Mouse (Mus musculus): ENCODE measurements around the gene Ap1ar. TPM values are rescaled to one million over a fixed set of nuclear protein-coding genes. Genes with fewer than 3 reads are reported as not detected.

Ap1ar gene
- polyA plus RNA-seq, 1 experiment: 8.3 TPM

DNA sequence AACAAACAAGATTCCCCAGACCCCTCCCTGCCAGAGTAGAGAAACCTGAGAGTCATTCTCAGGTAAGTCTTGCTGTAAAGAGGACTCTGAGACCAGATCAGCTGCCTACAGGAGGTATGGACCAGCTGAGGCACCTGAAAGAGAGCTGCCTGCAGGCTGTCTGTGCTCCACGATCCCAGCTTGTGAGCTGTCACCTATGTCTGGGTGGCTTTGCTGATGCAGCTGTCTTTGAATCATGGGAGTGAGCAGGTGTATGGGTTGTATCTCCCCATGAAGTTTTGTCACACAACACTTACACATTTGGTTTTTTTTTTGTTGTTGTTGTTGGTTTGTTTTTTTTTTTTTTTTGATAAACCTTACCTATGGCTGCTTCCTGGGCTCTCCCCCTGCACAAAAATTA lies 16.9 kb downstream of the Ap1ar start:
- no peaks in the 10 kb centered on the region for H3K27me3 ChIP-seq (ENCODE audit: control insufficient read depth, insufficient read depth, insufficient read length)
- H3ac ChIP-seq (ENCODE audit: control insufficient read depth, insufficient read length): no peak overlapping the region
- H3K4me3 ChIP-seq: no peak overlapping the region
- H3K36me3 ChIP-seq (ENCODE audit: control insufficient read depth, insufficient read depth): no peaks in the 10 kb centered on the region
- no peak overlapping the region for H3K4me2 ChIP-seq (ENCODE audit: low read depth)
- H3K79me2 ChIP-seq (ENCODE audit: control insufficient read depth, insufficient read depth): peaks cover 6% of the 10 kb centered on the region
- TF ChIP-seq E2F4 (IDR thresholded peaks at IDR 0.05; ENCODE audit: insufficient read depth) (no peak), MYOG (IDR thresholded peaks at IDR 0.05; ENCODE audit: control insufficient read depth in 1 of 3, insufficient read depth in 1 of 3, insufficient read length in 2 of 3, low read depth in 2 of 3) (peak in 1 of 3 experiments; percentile 61), POLR2AphosphoS2 (IDR thresholded peaks at IDR 0.05; ENCODE audit: insufficient read length, low read depth) (no peak), MYOD1 (IDR thresholded peaks at IDR 0.05; ENCODE audit: control insufficient read depth in 1 of 3, insufficient read length in 2 of 3, low read depth in 2 of 3) (peak in 2 of 3 experiments; percentile 5 to 66)

DNA sequence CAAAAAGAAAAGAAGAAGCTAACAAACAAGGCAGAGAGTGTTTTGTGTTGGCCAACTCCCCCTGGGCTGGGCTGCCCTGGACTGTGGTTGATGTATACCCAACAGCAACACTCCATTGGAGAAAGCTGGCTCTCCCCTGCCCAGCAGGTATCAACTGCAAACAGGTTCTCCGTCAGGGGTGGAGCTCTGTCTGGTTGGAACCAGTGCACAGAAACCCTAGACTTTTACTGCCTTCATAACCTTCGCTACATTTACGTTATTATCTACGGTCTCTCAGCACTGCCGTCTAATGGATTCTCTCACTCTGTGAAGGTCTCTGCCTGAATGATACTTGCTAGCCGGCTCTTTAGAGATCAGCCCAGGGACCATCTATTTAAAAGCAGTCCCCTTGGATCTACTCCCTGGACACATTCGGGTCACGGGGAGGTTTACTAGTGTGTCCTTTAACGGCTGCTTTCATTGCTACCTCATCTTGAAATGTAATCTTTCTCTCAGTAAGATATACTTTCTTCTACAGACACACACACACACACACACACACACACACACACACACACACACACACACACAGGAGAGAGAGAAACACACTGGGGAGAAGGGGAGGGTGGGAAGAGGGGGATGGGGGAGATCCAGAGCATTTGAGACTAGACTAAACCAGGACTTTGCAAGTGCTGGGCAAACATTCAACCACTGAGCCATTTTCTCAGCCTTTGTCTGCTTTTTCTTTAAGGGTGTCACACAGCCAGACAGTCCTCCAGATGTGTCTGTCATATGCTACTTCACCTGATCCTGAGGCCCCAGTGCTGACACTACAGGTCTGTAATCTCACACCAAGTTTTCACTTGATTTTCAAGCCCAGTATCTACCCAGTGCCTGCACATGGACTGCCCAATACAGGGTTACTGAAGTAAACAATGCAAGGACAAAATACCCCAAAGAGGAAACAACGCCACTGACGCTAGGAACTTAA lies 18.3 kb downstream of the Ap1ar start:
- H3K79me2 ChIP-seq (ENCODE audit: control insufficient read depth, insufficient read depth): no peaks in the 10 kb centered on the region
- TF ChIP-seq REST (IDR thresholded peaks at IDR 0.05; ENCODE audit: insufficient read depth, insufficient read length) (no peak), TCF12 (IDR thresholded peaks at IDR 0.05; ENCODE audit: insufficient read depth, poor library complexity, severe bottlenecking) (no peak), USF1 (IDR thresholded peaks at IDR 0.05; ENCODE audit: low read depth) (no peak), CEBPB (IDR thresholded peaks at IDR 0.05; ENCODE audit: insufficient read depth, poor library complexity, severe bottlenecking) (no peak)
- H3K4me2 ChIP-seq (ENCODE audit: low read depth): no peak overlapping the region

DNA sequence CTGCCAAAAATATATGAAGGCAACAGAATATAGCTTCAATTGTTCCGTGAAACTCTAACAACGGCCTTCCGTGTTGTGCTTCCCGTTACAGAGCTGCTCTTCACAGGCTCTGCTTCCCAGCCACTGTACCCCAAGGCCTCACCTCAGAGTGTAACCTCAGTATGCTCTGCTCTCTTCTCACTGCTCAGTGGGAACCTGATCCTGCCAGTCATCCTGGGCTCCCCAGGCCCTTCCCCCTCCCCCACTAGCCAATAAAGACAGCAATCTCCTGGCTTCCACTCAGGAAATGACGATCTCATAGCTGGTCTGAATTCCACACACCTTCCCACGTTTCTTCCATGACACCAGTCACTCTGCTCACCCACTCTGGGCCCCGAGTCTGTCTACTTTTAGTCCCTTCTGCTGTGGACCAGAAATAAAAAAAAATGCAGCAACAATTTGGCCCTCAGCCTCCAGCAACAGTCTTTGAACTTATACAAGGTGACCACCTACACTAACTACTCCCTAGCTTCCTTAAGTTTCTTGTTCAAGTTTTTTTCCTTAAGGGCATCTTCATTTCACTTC lies 20.1 kb downstream of the Ap1ar start:
- no peak for TF ChIP-seq SRF (IDR thresholded peaks at IDR 0.05; ENCODE audit: control insufficient read depth, insufficient read length, low read depth)
- no peak for TF ChIP-seq CEBPB (IDR thresholded peaks at IDR 0.05; ENCODE audit: insufficient read depth, poor library complexity, severe bottlenecking)
- no peak for TF ChIP-seq POLR2AphosphoS2 (IDR thresholded peaks at IDR 0.05; ENCODE audit: insufficient read length, low read depth)
- TF ChIP-seq MAX (IDR thresholded peaks at IDR 0.05; ENCODE audit: low read depth): no peak
- TF ChIP-seq POLR2A (IDR thresholded peaks at IDR 0.05; ENCODE audit: insufficient read length, low read depth): no peak
- TF ChIP-seq USF1 (IDR thresholded peaks at IDR 0.05; ENCODE audit: low read depth): no peak
- TF ChIP-seq TCF3 (IDR thresholded peaks at IDR 0.05; ENCODE audit: insufficient read length, low read depth): no peak
- TF ChIP-seq MYOG (IDR thresholded peaks at IDR 0.05; ENCODE audit: control insufficient read depth in 1 of 3, insufficient read depth in 1 of 3, insufficient read length in 2 of 3, low read depth in 2 of 3): no peak
- no peak for TF ChIP-seq E2F4 (IDR thresholded peaks at IDR 0.05; ENCODE audit: insufficient read depth)
- TF ChIP-seq MYOD1 (IDR thresholded peaks at IDR 0.05; ENCODE audit: control insufficient read depth in 1 of 3, insufficient read length in 2 of 3, low read depth in 2 of 3): no peak
- TF ChIP-seq TCF12 (IDR thresholded peaks at IDR 0.05; ENCODE audit: insufficient read depth, poor library complexity, severe bottlenecking): no peak
- no peaks in the 10 kb centered on the region for H3K79me2 ChIP-seq (ENCODE audit: control insufficient read depth, insufficient read depth)
- H3ac ChIP-seq (ENCODE audit: control insufficient read depth, insufficient read length): no peak overlapping the region
- H3K27me3 ChIP-seq (ENCODE audit: control insufficient read depth, insufficient read depth, insufficient read length): no peaks in the 10 kb centered on the region
- H3K36me3 ChIP-seq (ENCODE audit: control insufficient read depth, insufficient read depth): peaks cover under 1% of the 10 kb centered on the region
- no peak overlapping the region for H3K4me3 ChIP-seq
- H3K4me2 ChIP-seq (ENCODE audit: low read depth): no peak overlapping the region

More for the DNA sequence above, 18.3 kb downstream of the Ap1ar start:
- H3ac ChIP-seq (ENCODE audit: control insufficient read depth, insufficient read length): no peak overlapping the region
- no peaks in the 10 kb centered on the region for H3K27me3 ChIP-seq (ENCODE audit: control insufficient read depth, insufficient read depth, insufficient read length)
- no peak overlapping the region for H3K4me3 ChIP-seq
- H3K36me3 ChIP-seq (ENCODE audit: control insufficient read depth, insufficient read depth): no peaks in the 10 kb centered on the region

DNA sequence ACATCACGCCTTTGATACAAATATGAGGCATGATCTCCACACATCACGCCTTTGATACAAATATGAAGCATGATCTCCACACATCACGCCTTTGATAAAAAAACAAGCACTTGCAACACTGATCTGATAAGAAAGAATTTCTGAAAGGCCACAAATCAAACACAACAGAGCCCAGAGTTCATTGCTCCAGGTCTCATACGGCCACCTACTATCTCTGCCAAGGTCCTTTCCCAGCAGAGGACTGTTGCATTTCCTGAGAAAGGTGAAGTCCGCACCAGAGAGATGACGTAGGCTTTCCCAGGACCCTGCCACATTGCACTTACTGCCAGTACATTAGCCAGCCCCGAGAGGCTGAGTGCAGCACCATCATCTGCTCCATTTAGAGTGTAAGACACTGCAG lies 28.2 kb downstream of the Ap1ar start:
- no peak for TF ChIP-seq CEBPB (IDR thresholded peaks at IDR 0.05; ENCODE audit: insufficient read depth, poor library complexity, severe bottlenecking)
- TF ChIP-seq POLR2AphosphoS2 (IDR thresholded peaks at IDR 0.05; ENCODE audit: insufficient read length, low read depth): no peak
- TF ChIP-seq MYOG (IDR thresholded peaks at IDR 0.05; ENCODE audit: control insufficient read depth in 1 of 3, insufficient read depth in 1 of 3, insufficient read length in 2 of 3, low read depth in 2 of 3): no peak
- no peak for TF ChIP-seq MAX (IDR thresholded peaks at IDR 0.05; ENCODE audit: low read depth)
- TF ChIP-seq USF1 (IDR thresholded peaks at IDR 0.05; ENCODE audit: low read depth): no peak
- TF ChIP-seq TCF12 (IDR thresholded peaks at IDR 0.05; ENCODE audit: insufficient read depth, poor library complexity, severe bottlenecking): no peak
- no peak for TF ChIP-seq SRF (IDR thresholded peaks at IDR 0.05; ENCODE audit: control insufficient read depth, insufficient read length, low read depth)
- TF ChIP-seq POLR2A (IDR thresholded peaks at IDR 0.05; ENCODE audit: insufficient read length, low read depth): no peak
- TF ChIP-seq TCF3 (IDR thresholded peaks at IDR 0.05; ENCODE audit: insufficient read length, low read depth): no peak
- TF ChIP-seq E2F4 (IDR thresholded peaks at IDR 0.05; ENCODE audit: insufficient read depth): no peak
- no peak for TF ChIP-seq MYOD1 (IDR thresholded peaks at IDR 0.05; ENCODE audit: control insufficient read depth in 1 of 3, insufficient read length in 2 of 3, low read depth in 2 of 3)
- no peak for TF ChIP-seq REST (IDR thresholded peaks at IDR 0.05; ENCODE audit: insufficient read depth, insufficient read length)
- H3ac ChIP-seq (ENCODE audit: control insufficient read depth, insufficient read length): no peak overlapping the region
- H3K36me3 ChIP-seq (ENCODE audit: control insufficient read depth, insufficient read depth): peaks cover 21% of the 10 kb centered on the region
- H3K4me3 ChIP-seq: no peak overlapping the region
- no peak overlapping the region for H3K4me2 ChIP-seq (ENCODE audit: low read depth)
- H3K27me3 ChIP-seq (ENCODE audit: control insufficient read depth, insufficient read depth, insufficient read length): no peaks in the 10 kb centered on the region
- no peaks in the 10 kb centered on the region for H3K79me2 ChIP-seq (ENCODE audit: control insufficient read depth, insufficient read depth)
